In genomic region chr2:65792516-65792915, GRCm38 (mm10) we compare ENCODE assay signal across 9 mouse cellular contexts. TPM values are rescaled to one million over a fixed set of nuclear protein-coding genes. Genes with fewer than 3 reads are reported as not detected.
DNase-seq lines count a peak whose midpoint lies in the region; ATAC-seq lines count a peak whose summit lies in the region.
"Had no signal": no experiment of that assay in that cellular context is flagged by ENCODE, and none has a peak within 500 bp of the region (broad histone marks: within the 10 kb centered on the region; RNA-seq: fewer than 3 reads in every experiment).

No protein-coding gene starts in this region.

- peak; percentile 4 to 73 for DNase-seq in cerebellum, postnatal 10 days
- DNase-seq in cerebellum, postnatal 36 days: no peak
- DNase-seq in left cerebral cortex, postnatal 25 days (ENCODE audit: low spot score in 2 of 2): peak; percentile 16 to 24
- no peak for DNase-seq in left cerebral cortex, postnatal 4 days
- DNase-seq in embryo, embryonic 10 days (ENCODE audit: low spot score): peak; percentile 49
- no peak for DNase-seq in adrenal gland, postnatal 4 days (ENCODE audit: low spot score in 2 of 2)
- DNase-seq in adrenal gland, adult 18-20 months (ENCODE audit: low spot score in 2 of 2): no peak

- peak; percentile 63; the same call in 1 of the 2 replicates for ATAC-seq in megakaryocyte-erythroid progenitor cell, adult 5-6 weeks (replicated peaks; ENCODE audit: low FRiP score, low TSS enrichment, poor library complexity, severe bottlenecking)

- intact Hi-C loops in left cerebral cortex, postnatal 25 days (cut with DNase I): loop anchor here (2.0 to 5.0 kb wide), 3 partner anchors 55 to 392 kb away; partner anchors contain the start of gene Csrnp3
- intact Hi-C loops in left cerebral cortex, postnatal 4 days (cut with DNase I): loop anchor here (5.0 kb wide), 3 partner anchors 55 to 390 kb away; partner anchors contain the start of gene Csrnp3

RNA-seq across cellular contexts. Expression of gene Csrnp3, which starts 53.1 kb away (rescaled TPM):
- total RNA-seq in left cerebral cortex, postnatal 25 days (2021): 10 to 100 TPM; 86.0 to 91.2 TPM
- total RNA-seq in left cerebral cortex, postnatal 4 days (2021): 100 to 1,000 TPM; 138 to 149 TPM
- not detected in 2 replicates for total RNA-seq in megakaryocyte-erythroid progenitor cell, adult 5-6 weeks (2014; fragmentation: Nextera tagmentation)
- not detected in 2 replicates for total RNA-seq in megakaryocyte-erythroid progenitor cell, adult 5-6 weeks (2017)
- total RNA-seq in adrenal gland, postnatal 4 days (2021): 1 to 10 TPM; 3.4 to 4.5 TPM
- under 1 TPM; 0.30 to 0.54 TPM for total RNA-seq in adrenal gland, adult 18-20 months (2021)
- total RNA-seq: neutrophil, adult 5-6 weeks had no signal

Comparison
In these comparisons a context has a peak if more than half of its experiments do, and no peak if none do; other contexts are left out.
1. DNase-seq: peak in cerebellum, postnatal 10 days (2 of 2), left cerebral cortex, postnatal 25 days (2 of 2) and embryo, embryonic 10 days (single experiment); none in cerebellum, postnatal 36 days (0 of 2), left cerebral cortex, postnatal 4 days (single experiment), adrenal gland, postnatal 4 days (0 of 2) and adrenal gland, adult 18-20 months (0 of 2).
2. RNA of gene Csrnp3, which starts 53.1 kb away (total RNA-seq): 138 to 149 TPM in left cerebral cortex, postnatal 4 days and 86.0 to 91.2 TPM in left cerebral cortex, postnatal 25 days; 3.4 to 4.5 TPM in adrenal gland, postnatal 4 days, 0.30 to 0.54 TPM in adrenal gland, adult 18-20 months and not detected in megakaryocyte-erythroid progenitor cell, adult 5-6 weeks; every median in the first group is over 10 times any median in the second.